Mouse (Mus musculus): ENCODE data around the gene Olfr967. TPM values are rescaled to one million over a fixed set of nuclear protein-coding genes. Genes with fewer than 3 reads are reported as not detected.
"Not testable (repeated sequence)": the region's sequence is repeated elsewhere in the genome, so short reads cannot be mapped to it uniquely, and the experiment has no call there.

The Olfr967 gene
- total RNA-seq (2015; ENCODE audit: low replicate concordance) (not detected in 2 replicates), total RNA-seq (2017; ENCODE audit: low replicate concordance) (not detected in 2 replicates)

GRCm38 (mm10) chr9:39745949-39746348, at the start of gene Olfr967:
Gene Olfr967, plus strand, starts transcription at chr9:39746249.
- ATAC-seq (replicated peaks; ENCODE audit: low FRiP score, poor library complexity, severe bottlenecking) = no peak

- not testable (repeated sequence) for ATAC-seq (replicated peaks; ENCODE audit: low FRiP score, poor library complexity, severe bottlenecking)
Observed at GRCm38 (mm10) chr9:39701123-39701522, 44.9 kb upstream of the Olfr967 start.

GRCm38 (mm10) chr9:39707017-39707416, 39.0 kb upstream of the Olfr967 start, which contains the start of gene Olfr149:
Gene Olfr149, minus strand, starts transcription at chr9:39707117.
- no peak for ATAC-seq (replicated peaks; ENCODE audit: low FRiP score, poor library complexity, severe bottlenecking)

GRCm38 (mm10) chr9:39708958-39709357, 37.1 kb upstream of the Olfr967 start:
- ATAC-seq (replicated peaks; ENCODE audit: low FRiP score, poor library complexity, severe bottlenecking) = no peak

- ATAC-seq (replicated peaks; ENCODE audit: low FRiP score, poor library complexity, severe bottlenecking) = no peak
Observed at GRCm38 (mm10) chr9:39711053-39711452, 35.0 kb upstream of the Olfr967 start, which contains the start of gene Olfr965. Gene Olfr965, plus strand, starts transcription at chr9:39711353.

- ATAC-seq (replicated peaks; ENCODE audit: low FRiP score, poor library complexity, severe bottlenecking) = no peak
Observed at GRCm38 (mm10) chr9:39730678-39731077, 15.4 kb upstream of the Olfr967 start, which contains the start of gene Olfr150. Gene Olfr150, plus strand, starts transcription at chr9:39730978.

GRCm38 (mm10) chr9:39740741-39741140, 5.3 kb upstream of the Olfr967 start:
- no peak for ATAC-seq (replicated peaks; ENCODE audit: low FRiP score, poor library complexity, severe bottlenecking)

GRCm38 (mm10) chr9:39746428-39746827, 379 bp downstream of the Olfr967 start:
- no peak for ATAC-seq (replicated peaks; ENCODE audit: low FRiP score, poor library complexity, severe bottlenecking)

GRCm38 (mm10) chr9:39783153-39783552, 37.1 kb downstream of the Olfr967 start, which contains the start of gene Olfr968:
Gene Olfr968, minus strand, starts transcription at chr9:39783253.
- ATAC-seq (replicated peaks; ENCODE audit: low FRiP score, poor library complexity, severe bottlenecking) = no peak

GRCm38 (mm10) chr9:39790558-39790957, 44.5 kb downstream of the Olfr967 start, which contains the start of gene Olfr969:
Gene Olfr969, plus strand, starts transcription at chr9:39790945.
- no peak for ATAC-seq (replicated peaks; ENCODE audit: low FRiP score, poor library complexity, severe bottlenecking)

Other genes starting within 250 kb of the Olfr967 start
- gene Olfr957, start 230.4 kb upstream of the Olfr967 start, total RNA-seq (2015; ENCODE audit: low replicate concordance) = not detected in 2 replicates
- not detected in 2 replicates for gene Olfr957, start 230.4 kb upstream of the Olfr967 start, total RNA-seq (2017; ENCODE audit: low replicate concordance)
- not detected in 2 replicates for gene Olfr958, start 192.2 kb upstream of the Olfr967 start, total RNA-seq (2015; ENCODE audit: low replicate concordance)
- gene Olfr958, start 192.2 kb upstream of the Olfr967 start, total RNA-seq (2017; ENCODE audit: low replicate concordance) = not detected in 2 replicates
- gene Olfr959, start 170.7 kb upstream of the Olfr967 start, total RNA-seq (2015; ENCODE audit: low replicate concordance) = not detected in 2 replicates
- gene Olfr959, start 170.7 kb upstream of the Olfr967 start, total RNA-seq (2017; ENCODE audit: low replicate concordance) = not detected in 2 replicates
- not detected in 2 replicates for gene AW551984, start 141.8 kb upstream of the Olfr967 start, total RNA-seq (2015; ENCODE audit: low replicate concordance)
- not detected in 2 replicates for gene AW551984, start 141.8 kb upstream of the Olfr967 start, total RNA-seq (2017; ENCODE audit: low replicate concordance)
- gene Olfr148, start 135.6 kb upstream of the Olfr967 start, total RNA-seq (2015; ENCODE audit: low replicate concordance) = not detected in 2 replicates
- not detected in 2 replicates for gene Olfr148, start 135.6 kb upstream of the Olfr967 start, total RNA-seq (2017; ENCODE audit: low replicate concordance)
- gene Olfr960, start 124.9 kb upstream of the Olfr967 start, total RNA-seq (2015; ENCODE audit: low replicate concordance) = not detected in 2 replicates
- not detected in 2 replicates for gene Olfr960, start 124.9 kb upstream of the Olfr967 start, total RNA-seq (2017; ENCODE audit: low replicate concordance)
- gene Olfr961, start 101.2 kb upstream of the Olfr967 start, total RNA-seq (2015; ENCODE audit: low replicate concordance) = not detected in 2 replicates
- not detected in 2 replicates for gene Olfr961, start 101.2 kb upstream of the Olfr967 start, total RNA-seq (2017; ENCODE audit: low replicate concordance)
- gene Olfr963, start 79.0 kb upstream of the Olfr967 start, total RNA-seq (2015; ENCODE audit: low replicate concordance) = not detected in 2 replicates
- gene Olfr963, start 79.0 kb upstream of the Olfr967 start, total RNA-seq (2017; ENCODE audit: low replicate concordance) = not detected in 2 replicates
- gene Olfr149, start 39.1 kb upstream of the Olfr967 start, total RNA-seq (2015; ENCODE audit: low replicate concordance) = not detected in 2 replicates
- gene Olfr149, start 39.1 kb upstream of the Olfr967 start, total RNA-seq (2017; ENCODE audit: low replicate concordance) = not detected in 2 replicates
- gene Olfr965, start 34.9 kb upstream of the Olfr967 start, total RNA-seq (2015; ENCODE audit: low replicate concordance) = not detected in 2 replicates
- 1.2 TPM in 1 of 2 replicates, not detected in the other for gene Olfr965, start 34.9 kb upstream of the Olfr967 start, total RNA-seq (2017; ENCODE audit: low replicate concordance)
- gene Olfr150, start 15.3 kb upstream of the Olfr967 start, total RNA-seq (2015; ENCODE audit: low replicate concordance) = not detected in 2 replicates
- not detected in 2 replicates for gene Olfr150, start 15.3 kb upstream of the Olfr967 start, total RNA-seq (2017; ENCODE audit: low replicate concordance)
- not detected in 2 replicates for gene Olfr968, start 37.0 kb downstream of the Olfr967 start, total RNA-seq (2015; ENCODE audit: low replicate concordance)
- not detected in 2 replicates for gene Olfr968, start 37.0 kb downstream of the Olfr967 start, total RNA-seq (2017; ENCODE audit: low replicate concordance)
- not detected in 2 replicates for gene Olfr969, start 44.7 kb downstream of the Olfr967 start, total RNA-seq (2015; ENCODE audit: low replicate concordance)
- gene Olfr969, start 44.7 kb downstream of the Olfr967 start, total RNA-seq (2017; ENCODE audit: low replicate concordance) = not detected in 2 replicates
- gene Olfr970, start 62.6 kb downstream of the Olfr967 start, total RNA-seq (2015; ENCODE audit: low replicate concordance) = not detected in 2 replicates
- not detected in 2 replicates for gene Olfr970, start 62.6 kb downstream of the Olfr967 start, total RNA-seq (2017; ENCODE audit: low replicate concordance)
- not detected in 2 replicates for gene Olfr971, start 90.6 kb downstream of the Olfr967 start, total RNA-seq (2015; ENCODE audit: low replicate concordance)
- gene Olfr971, start 90.6 kb downstream of the Olfr967 start, total RNA-seq (2017; ENCODE audit: low replicate concordance) = 1.1 TPM in 1 of 2 replicates, not detected in the other
- gene Olfr972, start 120.2 kb downstream of the Olfr967 start, total RNA-seq (2015; ENCODE audit: low replicate concordance) = not detected in 2 replicates
- not detected in 2 replicates for gene Olfr972, start 120.2 kb downstream of the Olfr967 start, total RNA-seq (2017; ENCODE audit: low replicate concordance)
- not detected in 2 replicates for gene Olfr229, start 161.1 kb downstream of the Olfr967 start, total RNA-seq (2015; ENCODE audit: low replicate concordance)
- gene Olfr229, start 161.1 kb downstream of the Olfr967 start, total RNA-seq (2017; ENCODE audit: low replicate concordance) = not detected in 2 replicates
- gene Olfr974, start 191.3 kb downstream of the Olfr967 start, total RNA-seq (2015; ENCODE audit: low replicate concordance) = not detected in 2 replicates
- gene Olfr974, start 191.3 kb downstream of the Olfr967 start, total RNA-seq (2017; ENCODE audit: low replicate concordance) = not detected in 2 replicates
- not detected in 2 replicates for gene Olfr975, start 205.8 kb downstream of the Olfr967 start, total RNA-seq (2015; ENCODE audit: low replicate concordance)
- 0.09 TPM in 1 of 2 replicates, not detected in the other for gene Olfr975, start 205.8 kb downstream of the Olfr967 start, total RNA-seq (2017; ENCODE audit: low replicate concordance)
- not detected in 2 replicates for gene Olfr976, start 214.9 kb downstream of the Olfr967 start, total RNA-seq (2015; ENCODE audit: low replicate concordance)
- gene Olfr976, start 214.9 kb downstream of the Olfr967 start, total RNA-seq (2017; ENCODE audit: low replicate concordance) = not detected in 2 replicates
- gene Olfr978, start 245.9 kb downstream of the Olfr967 start, total RNA-seq (2015; ENCODE audit: low replicate concordance) = not detected in 2 replicates
- not detected in 2 replicates for gene Olfr978, start 245.9 kb downstream of the Olfr967 start, total RNA-seq (2017; ENCODE audit: low replicate concordance)

Measured in erythroblast, adult 5-6 weeks (primary cell).